Mouse (Mus musculus) myocyte (in vitro differentiated cells): ENCODE measurements at regions not wholly inside any gene's neighbourhood (a gene's known extent, or its start where the extent isn't known, plus 50 kb on each side); places are given as distances from the start of the nearest gene placed in this dataset.

Source experiments
- E2F4 ChIP-seq: IDR thresholded peaks from one replicate; pipeline ENCODE4 v1.6.1; 2011; ENCODE audit warnings: mild to moderate bottlenecking, control low read depth, moderate library complexity; ENCODE audit not compliant: insufficient read depth
- MAX ChIP-seq: IDR thresholded peaks from one replicate; pipeline ENCODE4 v1.6.1; 2011; ENCODE audit warnings: low read depth, mild to moderate bottlenecking, control low read depth
- POLR2A ChIP-seq: IDR thresholded peaks from one replicate; pipeline ENCODE4 v1.6.1; 2011; ENCODE audit warnings: low read depth, mild to moderate bottlenecking, control low read depth, moderate library complexity; ENCODE audit not compliant: insufficient read length
- POLR2AphosphoS2 ChIP-seq: IDR thresholded peaks from one replicate; pipeline ENCODE4 v1.6.1; 2011; ENCODE audit warnings: low read depth, control low read depth; ENCODE audit not compliant: insufficient read length
- TCF12 ChIP-seq: IDR thresholded peaks from one replicate; pipeline ENCODE4 v1.6.1; 2011; ENCODE audit warnings: mild to moderate bottlenecking, control low read depth; ENCODE audit not compliant: poor library complexity, insufficient read depth, severe bottlenecking
- USF1 ChIP-seq: IDR thresholded peaks from one replicate; pipeline ENCODE4 v1.6.1; 2011; ENCODE audit warnings: low read depth, mild to moderate bottlenecking, control low read depth, moderate library complexity

DNA sequence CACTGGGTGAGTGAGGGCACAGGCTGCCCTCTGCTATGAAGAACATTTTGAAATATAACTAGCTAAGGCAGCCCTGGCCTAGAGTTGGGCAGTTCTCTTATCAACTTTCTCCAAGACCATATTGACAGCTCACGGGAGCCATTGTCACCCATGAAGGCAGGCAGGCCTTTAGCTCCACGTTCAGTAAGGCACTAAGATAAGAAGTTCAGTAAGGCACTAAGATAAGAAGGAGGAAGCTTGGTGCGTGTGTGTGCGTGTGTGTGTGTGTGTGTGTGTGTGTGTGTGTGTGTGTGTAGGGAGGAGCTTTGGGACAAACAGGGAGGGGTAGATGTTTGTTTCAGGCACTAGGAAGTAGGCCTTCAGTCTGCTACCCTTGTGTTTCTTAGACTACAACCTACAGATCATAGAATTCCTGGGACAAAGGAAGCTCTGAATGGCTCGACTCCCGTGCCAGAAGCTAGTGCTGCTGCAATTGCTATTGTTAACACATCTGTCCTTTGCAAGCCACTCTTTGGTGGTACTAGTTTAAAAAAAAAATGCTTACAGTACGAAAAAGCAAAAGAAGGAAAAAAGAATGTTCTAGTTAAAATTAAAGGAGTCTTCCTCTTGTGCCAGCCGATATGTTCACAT is 188.0 kb upstream of the Afdn start:
- TF ChIP-seq POLR2A, result no peak
- no peak for TF ChIP-seq E2F4
- TF ChIP-seq MAX, result no peak
- no peak for TF ChIP-seq POLR2AphosphoS2
- TF ChIP-seq TCF12, result no peak
- no peak for TF ChIP-seq USF1
